Mouse (Mus musculus): Measurements from ENCODE around the gene Dnajb11.

DNA sequence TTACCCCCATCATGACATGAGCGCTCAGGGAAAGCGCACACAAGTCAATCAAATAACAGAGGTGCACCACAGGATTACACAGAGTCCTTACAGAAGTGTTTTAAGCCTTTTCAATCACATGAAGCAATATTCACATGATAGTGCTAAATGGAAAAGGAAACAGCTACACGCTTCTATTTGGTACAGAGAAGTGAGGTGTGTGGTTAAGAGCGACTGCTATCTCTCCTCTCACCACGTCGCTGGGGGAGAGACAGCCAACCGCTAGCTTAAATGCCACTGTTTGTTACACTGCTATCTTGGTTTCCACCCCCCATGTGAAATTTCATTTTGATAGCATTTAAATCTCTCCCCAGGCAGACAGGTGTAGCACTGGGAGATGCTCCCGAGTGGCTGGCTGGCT lies 32.1 kb downstream of the Dnajb11 start:
- TF ChIP-seq POLR2A (IDR thresholded peaks at IDR 0.05; ENCODE audit: borderline replicate concordance, insufficient read depth, low read length) (no peak), CTCF (IDR thresholded peaks at IDR 0.05; ENCODE audit: borderline replicate concordance, insufficient read depth, low read depth, low read length) (no peak)

All from cerebellum, adult 2 months (tissue).